Mouse (Mus musculus) lung, postnatal 25 days (tissue): ENCODE measurements at regions not wholly inside any gene's neighbourhood (a gene's known extent, or its start where the extent isn't known, plus 50 kb on each side); places are given as distances from the start of the nearest gene placed in this dataset.

ENCODE experiments used
- DNase-seq: peaks from one replicate; pipeline ENCODE4 v3.0.0; 2022; ENCODE audit warnings: low spot score

DNA sequence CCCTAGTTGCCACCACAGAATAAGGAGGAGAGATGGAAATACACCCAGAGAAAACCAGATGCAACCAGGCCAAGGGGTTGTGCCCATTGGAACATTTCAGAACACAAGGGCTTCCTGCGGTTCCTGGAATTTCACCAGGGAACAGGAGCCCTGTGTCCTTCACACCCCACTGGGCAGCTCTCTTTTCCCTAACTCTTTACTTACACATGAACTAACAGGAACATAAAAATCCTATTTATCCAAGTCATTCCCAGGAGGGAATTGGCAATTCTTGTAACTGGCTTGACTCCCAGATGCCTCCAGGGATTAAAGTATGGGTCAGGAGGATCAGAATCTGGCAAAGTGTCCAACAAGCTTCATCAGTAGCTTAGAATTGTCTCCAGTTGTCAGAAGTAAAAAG is 62.2 kb upstream of the Glycam1 start:
- peak; percentile 7 for DNase-seq
